Mouse (Mus musculus): Measurements from ENCODE around the gene Gsg1l. TPM values are rescaled to one million over a fixed set of nuclear protein-coding genes. Genes with fewer than 3 reads are reported as not detected.

Gsg1l gene
- polyA plus RNA-seq, 1 experiment from 2014 or later = 10.5 TPM

- H3K4me2 ChIP-seq = no peak overlapping the region
- no peaks in the 10 kb centered on the region for H3K27me3 ChIP-seq (replicated peaks)
- WGBS = 92% methylated on average over 4 of the region's 4 CpGs
- no peaks in the 10 kb centered on the region for H3K36me3 ChIP-seq (replicated peaks)
- no peaks in the 10 kb centered on the region for H3K9me3 ChIP-seq
- H3K9ac ChIP-seq = no peak overlapping the region
- peak overlapping the region; percentile 4; the same call in 1 of the 2 replicates for H3K27ac ChIP-seq
- H3K4me1 ChIP-seq = peaks cover 6% of the 10 kb centered on the region; the same call in 1 of the 2 replicates
- ATAC-seq (replicated peaks) = no peak
- no peak overlapping the region for H3K4me3 ChIP-seq
Observed at GRCm38 (mm10) chr7:125943511-125943910, 138.7 kb downstream of the Gsg1l start.

- H3K4me3 ChIP-seq = no peak overlapping the region
- H3K27ac ChIP-seq = peak overlapping the region; percentile 39; the same call in 1 of the 2 replicates
- H3K4me1 ChIP-seq = peaks cover 6% of the 10 kb centered on the region; the same call in 1 of the 2 replicates
- H3K27me3 ChIP-seq (replicated peaks) = no peaks in the 10 kb centered on the region
- 69% methylated on average over 6 of the region's 6 CpGs for WGBS
- no peak overlapping the region for H3K9ac ChIP-seq
- H3K36me3 ChIP-seq (replicated peaks) = no peaks in the 10 kb centered on the region
- no peaks in the 10 kb centered on the region for H3K9me3 ChIP-seq
- no peak for ATAC-seq (replicated peaks)
- no peak overlapping the region for H3K4me2 ChIP-seq
Observed at GRCm38 (mm10) chr7:125942365-125943090, 139.7 kb downstream of the Gsg1l start.

- WGBS = 48% methylated on average over 2 of the region's 2 CpGs
- H3K9ac ChIP-seq = no peak overlapping the region
- peak overlapping the region; percentile 72 for H3K27ac ChIP-seq
- 0 out of 2 replicates have a peak overlapping the region, but pooled peaks have one; percentile 22 for H3K4me2 ChIP-seq
- peak; percentile 19 for ATAC-seq (replicated peaks)
- H3K4me1 ChIP-seq = peaks cover 39% of the 10 kb centered on the region
- no peak overlapping the region for H3K4me3 ChIP-seq
- no peaks in the 10 kb centered on the region for H3K27me3 ChIP-seq (replicated peaks)
- no peaks in the 10 kb centered on the region for H3K9me3 ChIP-seq
- H3K36me3 ChIP-seq (replicated peaks) = no peaks in the 10 kb centered on the region
Observed at GRCm38 (mm10) chr7:125934319-125934718, 147.9 kb downstream of the Gsg1l start.

GRCm38 (mm10) chr7:125933356-125934244 lies 148.6 kb downstream of the Gsg1l start:
- Histone ChIP-seq H3K9ac (no peak overlapping the region; the same call in 1 of the 2 replicates), H3K4me3 (no peak overlapping the region), H3K27me3 (replicated peaks) (no peaks in the 10 kb centered on the region), H3K27ac (peak overlapping the region; percentile 72), H3K4me1 (peaks cover 39% of the 10 kb centered on the region), H3K4me2 (peak overlapping the region; percentile 22), H3K36me3 (replicated peaks) (no peaks in the 10 kb centered on the region), H3K9me3 (no peaks in the 10 kb centered on the region)
- peak; percentile 79 for ATAC-seq (replicated peaks)
- WGBS = 18% methylated on average over 16 of the region's 16 CpGs

GRCm38 (mm10) chr7:125931602-125932001 lies 150.6 kb downstream of the Gsg1l start:
- no peaks in the 10 kb centered on the region for H3K9me3 ChIP-seq
- no peaks in the 10 kb centered on the region for H3K36me3 ChIP-seq (replicated peaks)
- no peak overlapping the region for H3K4me3 ChIP-seq
- no peak for ATAC-seq (replicated peaks)
- H3K9ac ChIP-seq = no peak overlapping the region
- 42% methylated on average over 5 of the region's 5 CpGs for WGBS
- H3K4me2 ChIP-seq = no peak overlapping the region
- H3K27ac ChIP-seq = no peak overlapping the region
- H3K27me3 ChIP-seq (replicated peaks) = no peaks in the 10 kb centered on the region
- H3K4me1 ChIP-seq = peaks cover 39% of the 10 kb centered on the region

- Histone ChIP-seq H3K4me3 (no peak overlapping the region), H3K36me3 (replicated peaks) (no peaks in the 10 kb centered on the region), H3K4me2 (no peak overlapping the region), H3K9ac (no peak overlapping the region), H3K9me3 (no peaks in the 10 kb centered on the region), H3K4me1 (no peaks in the 10 kb centered on the region), H3K27ac (no peak overlapping the region), H3K27me3 (replicated peaks) (no peaks in the 10 kb centered on the region)
- ATAC-seq (replicated peaks) = no peak
- WGBS = 86% methylated on average over 5 of the region's 5 CpGs
Observed at GRCm38 (mm10) chr7:125924044-125924443, 158.2 kb downstream of the Gsg1l start.

- H3K4me2 ChIP-seq = no peak overlapping the region
Observed at GRCm38 (mm10) chr7:125920801-125921200, 161.4 kb downstream of the Gsg1l start.

GRCm38 (mm10) chr7:125900386-125901161 lies 181.6 kb downstream of the Gsg1l start:
- H3K27ac ChIP-seq = peak overlapping the region; percentile 38; the same call in 1 of the 2 replicates
- no peaks in the 10 kb centered on the region for H3K36me3 ChIP-seq (replicated peaks)
- no peaks in the 10 kb centered on the region for H3K9me3 ChIP-seq
- no peaks in the 10 kb centered on the region for H3K27me3 ChIP-seq (replicated peaks)
- 0 out of 2 replicates have a peak, but pooled peaks have one; percentile 37 for ATAC-seq (replicated peaks)
- H3K9ac ChIP-seq = no peak overlapping the region
- 32% methylated on average over 13 of the region's 13 CpGs for WGBS
- H3K4me2 ChIP-seq = no peak overlapping the region
- H3K4me3 ChIP-seq = no peak overlapping the region
- peaks cover 13% of the 10 kb centered on the region; the same call in 1 of the 2 replicates for H3K4me1 ChIP-seq

More at GRCm38 (mm10) chr7:125920801-125921200, 161.4 kb downstream of the Gsg1l start:
- no peaks in the 10 kb centered on the region for H3K36me3 ChIP-seq (replicated peaks)
- no peak for ATAC-seq (replicated peaks)
- H3K4me3 ChIP-seq = no peak overlapping the region
- H3K27me3 ChIP-seq (replicated peaks) = no peaks in the 10 kb centered on the region
- H3K9ac ChIP-seq = no peak overlapping the region
- H3K27ac ChIP-seq = no peak overlapping the region
- no peaks in the 10 kb centered on the region for H3K9me3 ChIP-seq
- H3K4me1 ChIP-seq = no peaks in the 10 kb centered on the region
- 69% methylated on average over 5 of the region's 5 CpGs for WGBS

GRCm38 (mm10) chr7:125899916-125900315 lies 182.3 kb downstream of the Gsg1l start:
- Histone ChIP-seq H3K4me2 (no peak overlapping the region), H3K27ac (no peak overlapping the region), H3K36me3 (replicated peaks) (no peaks in the 10 kb centered on the region), H3K9ac (no peak overlapping the region), H3K27me3 (replicated peaks) (no peaks in the 10 kb centered on the region), H3K4me1 (peaks cover 13% of the 10 kb centered on the region; the same call in 1 of the 2 replicates), H3K9me3 (no peaks in the 10 kb centered on the region), H3K4me3 (no peak overlapping the region)
- no peak; the same call in 1 of the 2 replicates for ATAC-seq (replicated peaks)
- 32% methylated on average over 2 of the region's 2 CpGs for WGBS

GRCm38 (mm10) chr7:125899036-125899435 lies 183.2 kb downstream of the Gsg1l start:
- H3K27ac ChIP-seq = no peak overlapping the region
- no peak overlapping the region for H3K4me2 ChIP-seq
- no peaks in the 10 kb centered on the region for H3K36me3 ChIP-seq (replicated peaks)
- no peaks in the 10 kb centered on the region for H3K27me3 ChIP-seq (replicated peaks)
- H3K4me1 ChIP-seq = peaks cover 13% of the 10 kb centered on the region; the same call in 1 of the 2 replicates
- 51% methylated on average over 7 of the region's 7 CpGs for WGBS
- no peak overlapping the region for H3K4me3 ChIP-seq
- no peak overlapping the region for H3K9ac ChIP-seq
- no peaks in the 10 kb centered on the region for H3K9me3 ChIP-seq
- no peak for ATAC-seq (replicated peaks)

- Histone ChIP-seq H3K36me3 (replicated peaks) (no peaks in the 10 kb centered on the region), H3K4me2 (no peak overlapping the region), H3K4me1 (peaks cover 13% of the 10 kb centered on the region; the same call in 1 of the 2 replicates), H3K27ac (no peak overlapping the region), H3K9me3 (no peaks in the 10 kb centered on the region), H3K27me3 (replicated peaks) (no peaks in the 10 kb centered on the region), H3K9ac (no peak overlapping the region), H3K4me3 (no peak overlapping the region)
- no peak for ATAC-seq (replicated peaks)
- 83% methylated on average over 4 of the region's 4 CpGs for WGBS
Observed at GRCm38 (mm10) chr7:125897059-125897458, 185.2 kb downstream of the Gsg1l start.
